Mouse (Mus musculus) erythroid progenitor cell, adult 5-6 weeks (primary cell): ENCODE data around the gene Ttn. TPM values are rescaled to one million over a fixed set of nuclear protein-coding genes. Genes with fewer than 3 reads are reported as not detected.

ENCODE experiments used
- ATAC-seq: replicated peaks from 2 replicates; pipeline ENCODE4 v1.8.0; 2016; ENCODE audit warnings: moderate number of reproducible peaks, mild to moderate bottlenecking, moderate TSS enrichment, inconsistent platforms; ENCODE audit not compliant: poor library complexity, low FRiP score, severe bottlenecking
- total RNA-seq, 2 experiments: library from RNA; stranded (forward) in 1 of 2; stranded (reverse) in 1 of 2; fragments of 150-400 nt in 1 of 2; fragments of 186-747, 209-891 nt in 1 of 2; gene quantifications; 2 replicates each; pipeline versions ENCODE4 v1.2.3 to v1.2.4; 2015 to 2017; ENCODE audit warnings: low replicate concordance in 2 of 2

Ttn gene
- total RNA-seq, 2 experiments from 2014 or later = under 0.01 TPM; not detected in 1

GRCm38 (mm10) chr2:76966582-76966981 lies 15.8 kb downstream of the Ttn start:
- ATAC-seq = no peak

GRCm38 (mm10) chr2:76966013-76966412 lies 16.3 kb downstream of the Ttn start:
- no peak for ATAC-seq

- ATAC-seq = no peak
Observed at GRCm38 (mm10) chr2:76965542-76965941, 16.8 kb downstream of the Ttn start.

GRCm38 (mm10) chr2:76962045-76962432 lies 20.3 kb downstream of the Ttn start:
- ATAC-seq = no peak

GRCm38 (mm10) chr2:76961420-76962044 lies 20.8 kb downstream of the Ttn start:
- no peak for ATAC-seq

- ATAC-seq = no peak
Observed at GRCm38 (mm10) chr2:76949774-76950173, 32.6 kb downstream of the Ttn start.

GRCm38 (mm10) chr2:76938515-76938914 lies 43.8 kb downstream of the Ttn start:
- ATAC-seq = no peak

- ATAC-seq = no peak
Observed at GRCm38 (mm10) chr2:76929718-76930117, 52.6 kb downstream of the Ttn start.

- no peak for ATAC-seq
Observed at GRCm38 (mm10) chr2:76928816-76929215, 53.5 kb downstream of the Ttn start.

- no peak for ATAC-seq
Observed at GRCm38 (mm10) chr2:76928298-76928697, 54.0 kb downstream of the Ttn start.

- ATAC-seq = no peak
Observed at GRCm38 (mm10) chr2:76926927-76927326, 55.4 kb downstream of the Ttn start.

GRCm38 (mm10) chr2:76914959-76915358 lies 67.4 kb downstream of the Ttn start:
- ATAC-seq = no peak

- no peak for ATAC-seq
Observed at GRCm38 (mm10) chr2:76908705-76909457, 73.5 kb downstream of the Ttn start.

- ATAC-seq = no peak
Observed at GRCm38 (mm10) chr2:76903351-76903750, 79.0 kb downstream of the Ttn start.

GRCm38 (mm10) chr2:76901476-76902086 lies 80.8 kb downstream of the Ttn start:
- ATAC-seq = no peak

GRCm38 (mm10) chr2:76899886-76900285 lies 82.5 kb downstream of the Ttn start:
- ATAC-seq = no peak

GRCm38 (mm10) chr2:76896990-76897389 lies 85.4 kb downstream of the Ttn start:
- no peak for ATAC-seq

- no peak for ATAC-seq
Observed at GRCm38 (mm10) chr2:76895327-76895726, 87.0 kb downstream of the Ttn start.

- ATAC-seq = no peak
Observed at GRCm38 (mm10) chr2:76888721-76889120, 93.6 kb downstream of the Ttn start.

- no peak for ATAC-seq
Observed at GRCm38 (mm10) chr2:76885855-76886254, 96.5 kb downstream of the Ttn start.

- no peak for ATAC-seq
Observed at GRCm38 (mm10) chr2:76881406-76881805, 100.9 kb downstream of the Ttn start.
